Mouse (Mus musculus): ENCODE measurements around the gene Renbp. TPM values are rescaled to one million over a fixed set of nuclear protein-coding genes. Genes with fewer than 3 reads are reported as not detected.

The Renbp gene
- polyA plus RNA-seq, 1 experiment from 2014 or later: 85.6 TPM

DNA sequence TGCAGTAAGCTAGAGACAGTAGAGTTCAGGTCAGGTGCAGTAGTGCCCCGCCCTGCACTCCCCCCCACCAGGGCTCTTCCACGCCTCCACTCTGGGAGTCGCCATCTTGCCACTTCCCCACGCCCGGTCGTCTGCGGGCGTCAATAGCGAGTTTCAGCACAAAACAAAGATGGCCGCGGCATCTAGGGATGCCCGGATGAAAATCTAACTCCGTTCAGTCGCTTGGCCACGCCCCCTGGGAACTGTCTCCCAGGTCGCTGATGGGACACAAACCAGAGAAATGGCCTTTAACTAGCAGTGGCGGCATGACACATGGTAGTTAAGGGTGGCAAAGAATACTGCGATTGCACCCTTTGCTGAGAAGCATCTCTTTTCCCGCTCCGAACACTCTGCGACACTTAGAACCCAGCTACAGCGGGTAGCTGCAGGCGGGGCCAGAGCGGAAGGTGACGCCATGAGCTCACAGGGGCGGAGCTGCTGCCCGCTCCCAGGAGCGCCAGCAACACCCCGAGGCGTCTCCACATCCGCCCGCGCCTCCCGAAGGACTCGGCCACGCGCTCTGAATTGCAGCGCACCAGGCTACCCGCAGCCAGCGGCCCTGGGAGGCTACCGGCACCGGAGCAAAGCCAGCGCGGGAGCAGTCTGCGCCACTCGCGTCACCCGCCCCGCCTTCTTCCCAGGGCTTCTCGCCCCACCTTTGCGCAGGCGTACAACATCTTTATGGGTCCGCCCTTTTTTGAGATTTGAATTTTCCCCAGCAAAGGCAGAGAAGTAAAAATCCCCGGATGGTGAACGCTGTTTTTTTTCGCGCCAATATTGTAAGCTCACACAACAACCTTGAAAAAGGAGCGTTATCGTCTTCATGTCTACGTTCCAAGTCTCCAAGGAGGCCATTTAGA is 36.8 kb upstream of the Renbp start:
- Histone ChIP-seq H3K4me1 (replicated peaks; ENCODE audit: insufficient read depth, low read length) (no peaks in the 10 kb centered on the region; the same call in 1 of the 2 replicates), H3K4me2 (ENCODE audit: low read length) (peak overlapping the region; percentile 63), H3K27ac (peak overlapping the region; percentile 97), H3K27me3 (ENCODE audit: insufficient read depth, low read length) (no peaks in the 10 kb centered on the region), H3K9me3 (replicated peaks; ENCODE audit: low read length) (no peaks in the 10 kb centered on the region), H3K4me3 (replicated peaks; ENCODE audit: low read depth, low read length) (peak overlapping the region; percentile 73), H3K9ac (ENCODE audit: low read depth, low read length) (peak overlapping the region; percentile 80), H3K36me3 (ENCODE audit: insufficient read depth, low read length) (no peaks in the 10 kb centered on the region)
- peak; percentile 88 for ATAC-seq (replicated peaks; ENCODE audit: low FRiP score, low read depth)
- TF ChIP-seq CTCF (IDR thresholded peaks at IDR 0.05; ENCODE audit: low read depth): no peak
- DNase-seq (ENCODE audit: low spot score): peak; percentile 94
- WGBS: 23% methylated on average over 60 of the region's 60 CpGs

GRCm38 (mm10) chrX:73966248-73967176 is 35.9 kb upstream of the Renbp start, which contains the start of gene Hcfc1:
Gene Hcfc1, minus strand, starts transcription at chrX:73966357.
- no peak for TF ChIP-seq CTCF (IDR thresholded peaks at IDR 0.05; ENCODE audit: low read depth)
- Histone ChIP-seq H3K36me3 (ENCODE audit: insufficient read depth, low read length) (no peaks in the 10 kb centered on the region), H3K27ac (peak within 1 kb of the TSS; percentile 97), H3K4me2 (ENCODE audit: low read length) (peak within 1 kb of the TSS; percentile 63), H3K27me3 (ENCODE audit: insufficient read depth, low read length) (no peaks in the 10 kb centered on the region), H3K9me3 (replicated peaks; ENCODE audit: low read length) (no peaks in the 10 kb centered on the region), H3K4me3 (replicated peaks; ENCODE audit: low read depth, low read length) (peak within 1 kb of the TSS; percentile 73), H3K9ac (ENCODE audit: low read depth, low read length) (peak within 1 kb of the TSS; percentile 80), H3K4me1 (replicated peaks; ENCODE audit: insufficient read depth, low read length) (no peaks in the 10 kb centered on the region; the same call in 1 of the 2 replicates)
- peak; percentile 80 for ATAC-seq (replicated peaks; ENCODE audit: low FRiP score, low read depth)
- 23% methylated on average over 58 of the region's 58 CpGs for WGBS
- DNase-seq (ENCODE audit: low spot score): peak; percentile 89

- H3K4me1 ChIP-seq (replicated peaks; ENCODE audit: insufficient read depth, low read length): no peaks in the 10 kb centered on the region; the same call in 1 of the 2 replicates
- no peaks in the 10 kb centered on the region for H3K9me3 ChIP-seq (replicated peaks; ENCODE audit: low read length)
- DNase-seq (ENCODE audit: low spot score) (peak; percentile 24), ATAC-seq (replicated peaks; ENCODE audit: low FRiP score, low read depth) (no peak)
- peak overlapping the region; percentile 63 for H3K4me2 ChIP-seq (ENCODE audit: low read length)
- H3K36me3 ChIP-seq (ENCODE audit: insufficient read depth, low read length): no peaks in the 10 kb centered on the region
- TF ChIP-seq CTCF (IDR thresholded peaks at IDR 0.05; ENCODE audit: low read depth): no peak
- peak overlapping the region; percentile 73 for H3K4me3 ChIP-seq (replicated peaks; ENCODE audit: low read depth, low read length)
- H3K27ac ChIP-seq: peak overlapping the region; percentile 97; the same call in 1 of the 2 replicates
- H3K27me3 ChIP-seq (ENCODE audit: insufficient read depth, low read length): no peaks in the 10 kb centered on the region
- peak overlapping the region; percentile 80 for H3K9ac ChIP-seq (ENCODE audit: low read depth, low read length)
- 24% methylated on average over 20 of the region's 20 CpGs for WGBS
These were observed 34.7 kb upstream of the Renbp start for GRCm38 (mm10) chrX:73965307-73965706.

DNA sequence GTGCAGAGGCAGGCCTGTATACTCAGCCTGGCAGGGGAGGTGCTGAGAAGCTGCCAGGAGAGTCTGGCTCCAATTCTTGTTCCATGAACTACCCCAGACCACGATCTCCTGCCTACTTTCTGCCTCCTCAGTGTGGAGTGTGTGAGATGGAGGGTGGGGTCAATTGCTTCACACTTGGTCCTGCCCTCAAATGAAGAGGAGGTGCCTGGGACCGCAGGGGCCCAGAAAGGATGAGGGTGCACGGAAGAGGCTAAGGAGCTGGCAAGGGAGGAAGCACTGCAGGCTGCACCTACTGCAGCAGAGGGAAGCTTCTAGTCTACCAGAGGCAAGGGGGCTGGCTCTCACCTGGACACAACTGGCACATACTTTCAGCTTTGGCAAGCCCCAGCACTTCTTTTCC is 33.7 kb upstream of the Renbp start:
- Histone ChIP-seq H3K4me2 (ENCODE audit: low read length) (peak overlapping the region; percentile 63), H3K4me3 (replicated peaks; ENCODE audit: low read depth, low read length) (peak overlapping the region; percentile 73), H3K4me1 (replicated peaks; ENCODE audit: insufficient read depth, low read length) (no peaks in the 10 kb centered on the region; the same call in 1 of the 2 replicates), H3K9ac (ENCODE audit: low read depth, low read length) (peak overlapping the region; percentile 50; the same call in 1 of the 2 replicates), H3K27me3 (ENCODE audit: insufficient read depth, low read length) (no peaks in the 10 kb centered on the region), H3K27ac (no peak overlapping the region), H3K36me3 (ENCODE audit: insufficient read depth, low read length) (0 out of 2 replicates have a peak, but pooled peaks cover 2% of the 10 kb centered on the region), H3K9me3 (replicated peaks; ENCODE audit: low read length) (no peaks in the 10 kb centered on the region)
- ATAC-seq (replicated peaks; ENCODE audit: low FRiP score, low read depth): no peak
- 36% methylated on average over 3 of the region's 3 CpGs for WGBS
- TF ChIP-seq CTCF (IDR thresholded peaks at IDR 0.05; ENCODE audit: low read depth): no peak
- DNase-seq (ENCODE audit: low spot score): no peak

GRCm38 (mm10) chrX:73954988-73955387 is 24.3 kb upstream of the Renbp start:
- DNase-seq (ENCODE audit: low spot score) (no peak), ATAC-seq (replicated peaks; ENCODE audit: low FRiP score, low read depth) (no peak)
- Histone ChIP-seq H3K9ac (ENCODE audit: low read depth, low read length) (no peak overlapping the region), H3K27me3 (ENCODE audit: insufficient read depth, low read length) (no peaks in the 10 kb centered on the region), H3K4me2 (ENCODE audit: low read length) (no peak overlapping the region), H3K36me3 (ENCODE audit: insufficient read depth, low read length) (peaks cover 39% of the 10 kb centered on the region; the same call in 1 of the 2 replicates), H3K27ac (no peak overlapping the region), H3K4me1 (replicated peaks; ENCODE audit: insufficient read depth, low read length) (no peaks in the 10 kb centered on the region), H3K9me3 (replicated peaks; ENCODE audit: low read length) (no peaks in the 10 kb centered on the region), H3K4me3 (replicated peaks; ENCODE audit: low read depth, low read length) (no peak overlapping the region)
- no peak for TF ChIP-seq CTCF (IDR thresholded peaks at IDR 0.05; ENCODE audit: low read depth)
- 88% methylated on average over 6 of the region's 6 CpGs for WGBS

DNA sequence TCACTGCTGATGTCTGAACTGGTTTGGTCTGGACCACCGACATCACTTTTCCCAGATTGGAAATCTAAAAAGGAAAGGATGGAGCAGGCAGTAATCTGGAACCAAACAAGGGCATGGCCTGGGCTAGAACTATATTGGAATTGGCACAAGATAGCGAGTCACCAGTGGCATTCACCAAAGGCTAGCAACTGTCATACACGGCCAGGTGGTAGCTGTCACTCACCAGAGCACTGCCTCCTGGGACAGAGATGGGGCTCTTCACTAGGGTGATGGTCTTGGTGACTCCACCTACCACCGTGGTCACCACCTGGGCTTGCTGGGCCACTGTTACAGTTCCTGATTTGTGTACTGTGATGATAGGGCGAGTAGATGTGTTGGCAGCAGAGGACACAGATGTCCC is 22.0 kb upstream of the Renbp start:
- 87% methylated on average over 5 of the region's 5 CpGs for WGBS
- Histone ChIP-seq H3K36me3 (ENCODE audit: insufficient read depth, low read length) (peaks cover 39% of the 10 kb centered on the region), H3K4me2 (ENCODE audit: low read length) (no peak overlapping the region), H3K4me1 (replicated peaks; ENCODE audit: insufficient read depth, low read length) (no peaks in the 10 kb centered on the region), H3K27me3 (ENCODE audit: insufficient read depth, low read length) (no peaks in the 10 kb centered on the region), H3K27ac (no peak overlapping the region), H3K9me3 (replicated peaks; ENCODE audit: low read length) (no peaks in the 10 kb centered on the region), H3K4me3 (replicated peaks; ENCODE audit: low read depth, low read length) (no peak overlapping the region), H3K9ac (ENCODE audit: low read depth, low read length) (no peak overlapping the region)
- ATAC-seq (replicated peaks; ENCODE audit: low FRiP score, low read depth) (no peak), DNase-seq (ENCODE audit: low spot score) (no peak)
- TF ChIP-seq CTCF (IDR thresholded peaks at IDR 0.05; ENCODE audit: low read depth): no peak
